8 mouse cellular contexts compared by ENCODE assay signal in genomic region chr5:122219655-122220629, GRCm38 (mm10). TPM values are rescaled to one million over a fixed set of nuclear protein-coding genes. Genes with fewer than 3 reads are reported as not detected.
DNase-seq lines count a peak whose midpoint lies in the region; ATAC-seq and TF ChIP-seq lines count a peak whose summit lies in the region.

No protein-coding gene starts in this region.

- ATAC-seq in midbrain, postnatal 0 days (ENCODE audit: low FRiP score) = no peak
- ATAC-seq in hindbrain, embryonic 14.5 days (ENCODE audit: low FRiP score) = no peak

- no peak for DNase-seq in midbrain, embryonic 10.5 days (ENCODE audit: low spot score)
- no peak for DNase-seq in midbrain, postnatal 0 days (ENCODE audit: low spot score)
- DNase-seq in kidney, adult 18-20 months = peak; percentile 47
- DNase-seq in mesoderm, embryonic 11.5 days (ENCODE audit: low read depth, low spot score) = peak; percentile 7
- DNase-seq in yolk sac, embryonic 10.5 days (ENCODE audit: low spot score) = peak; percentile 59
- DNase-seq in ovary, postnatal 36 days (ENCODE audit: low spot score) = no peak
- no peak for DNase-seq in right cerebral cortex, adult 18-20 months
- no peak for DNase-seq in hindbrain, embryonic 14.5 days (ENCODE audit: low spot score)

- no peak overlapping the region for H3K4me2 ChIP-seq in midbrain, postnatal 0 days (ENCODE audit: low read depth, low read length, poor library complexity, severe bottlenecking)
- H3K4me2 ChIP-seq in hindbrain, embryonic 14.5 days (replicated peaks) = no peak overlapping the region

- H3K9ac ChIP-seq in midbrain, postnatal 0 days (replicated peaks; ENCODE audit: low read length, poor library complexity, severe bottlenecking) = no peak overlapping the region
- no peak overlapping the region for H3K9ac ChIP-seq in hindbrain, embryonic 14.5 days

- WGBS in midbrain, embryonic 10.5 days = 72% methylated on average over 18 of the region's 18 CpGs
- WGBS in midbrain, postnatal 0 days = 74% methylated on average over 18 of the region's 18 CpGs
- WGBS in hindbrain, embryonic 14.5 days = 74% methylated on average over 18 of the region's 18 CpGs

- 0 out of 2 replicates have a peak overlapping the region, but pooled peaks have one; percentile 23 for H3K27ac ChIP-seq in midbrain, embryonic 10.5 days (replicated peaks)
- H3K27ac ChIP-seq in midbrain, postnatal 0 days (ENCODE audit: low read depth, low read length) = no peak overlapping the region
- no peak overlapping the region for H3K27ac ChIP-seq in hindbrain, embryonic 14.5 days

- no peak for TF ChIP-seq CTCF in midbrain, postnatal 0 days (IDR thresholded peaks at IDR 0.05)

- no peaks in the 10 kb centered on the region for H3K27me3 ChIP-seq in midbrain, embryonic 10.5 days (ENCODE audit: low read depth, poor library complexity, severe bottlenecking)
- H3K27me3 ChIP-seq in midbrain, postnatal 0 days (ENCODE audit: insufficient read depth, low read length) = no peaks in the 10 kb centered on the region
- no peaks in the 10 kb centered on the region for H3K27me3 ChIP-seq in hindbrain, embryonic 14.5 days (ENCODE audit: control insufficient read depth, insufficient read depth, low read length)

- H3K4me1 ChIP-seq in midbrain, embryonic 10.5 days = peaks cover 13% of the 10 kb centered on the region
- H3K4me1 ChIP-seq in midbrain, postnatal 0 days (ENCODE audit: insufficient read depth, low read length) = no peaks in the 10 kb centered on the region
- H3K4me1 ChIP-seq in hindbrain, embryonic 14.5 days (replicated peaks; ENCODE audit: control insufficient read depth, insufficient read depth, low read length) = 0 out of 2 replicates have a peak, but pooled peaks cover 4% of the 10 kb centered on the region

- peaks cover 43% of the 10 kb centered on the region for H3K36me3 ChIP-seq in midbrain, embryonic 10.5 days
- no peaks in the 10 kb centered on the region for H3K36me3 ChIP-seq in midbrain, postnatal 0 days (ENCODE audit: insufficient read depth, low read length)
- H3K36me3 ChIP-seq in hindbrain, embryonic 14.5 days (replicated peaks; ENCODE audit: control insufficient read depth, insufficient read depth) = no peaks in the 10 kb centered on the region

- no peak overlapping the region for H3K4me3 ChIP-seq in midbrain, embryonic 10.5 days
- no peak overlapping the region for H3K4me3 ChIP-seq in midbrain, postnatal 0 days (ENCODE audit: low read depth, low read length)
- H3K4me3 ChIP-seq in hindbrain, embryonic 14.5 days (replicated peaks; ENCODE audit: low read length) = no peak overlapping the region

- H3K9me3 ChIP-seq in midbrain, embryonic 10.5 days (replicated peaks) = no peaks in the 10 kb centered on the region
- H3K9me3 ChIP-seq in midbrain, postnatal 0 days (ENCODE audit: low read length) = no peaks in the 10 kb centered on the region
- H3K9me3 ChIP-seq in hindbrain, embryonic 14.5 days (ENCODE audit: control insufficient read depth, low read length) = no peaks in the 10 kb centered on the region

RNA-seq across cellular contexts. Expression of gene Hvcn1, which starts 13.3 kb away (rescaled TPM):
- 17.7 TPM in 2 replicates for polyA plus RNA-seq in midbrain, embryonic 10.5 days (2016; fragmentation: Nextera tagmentation; extraction: Ambion mirVana)
- 2.0 and 2.2 TPM in 2 replicates for total RNA-seq in midbrain, postnatal 0 days (2014; rRNA removed)
- polyA plus RNA-seq in midbrain, postnatal 0 days (2015; fragmentation: Nextera tagmentation; extraction: Ambion mirVana) = 1.3 and 1.6 TPM in 2 replicates
- polyA plus RNA-seq in hindbrain, embryonic 14.5 days (2014; fragmentation: Nextera tagmentation; extraction: Ambion mirVana) = 1.2 and 1.5 TPM in 2 replicates

RNA-seq across cellular contexts. Expression of gene Tctn1, which starts 44.3 kb away (rescaled TPM):
- polyA plus RNA-seq in midbrain, embryonic 10.5 days (2016; fragmentation: Nextera tagmentation; extraction: Ambion mirVana) = 5.9 and 6.4 TPM in 2 replicates
- 30.0 and 37.5 TPM in 2 replicates for total RNA-seq in midbrain, postnatal 0 days (2014; rRNA removed)
- 5.8 and 6.2 TPM in 2 replicates for polyA plus RNA-seq in midbrain, postnatal 0 days (2015; fragmentation: Nextera tagmentation; extraction: Ambion mirVana)
- 4.4 and 6.5 TPM in 2 replicates for polyA plus RNA-seq in hindbrain, embryonic 14.5 days (2014; fragmentation: Nextera tagmentation; extraction: Ambion mirVana)

Comparison
In these comparisons a context has a peak if more than half of its experiments do, and no peak if none do; other contexts are left out.
1. DNase-seq: peak in kidney, adult 18-20 months (single experiment), mesoderm, embryonic 11.5 days (single experiment) and yolk sac, embryonic 10.5 days (single experiment); none in midbrain, embryonic 10.5 days (single experiment), midbrain, postnatal 0 days (single experiment), ovary, postnatal 36 days (single experiment), right cerebral cortex, adult 18-20 months (single experiment) and hindbrain, embryonic 14.5 days (single experiment).